Mouse (Mus musculus) embryonic facial prominence, embryonic 10.5 days (tissue): ENCODE results near the gene Trip10. TPM values are rescaled to one million over a fixed set of nuclear protein-coding genes. Genes with fewer than 3 reads are reported as not detected.
"Not testable (repeated sequence)": the region's sequence is repeated elsewhere in the genome, so short reads cannot be mapped to it uniquely, and the experiment has no call there.

Source experiments
- DNase-seq: peaks from one replicate; pipeline ENCODE4 v3.0.0-alpha.2; 2017; ENCODE audit warnings: low spot score
- H3K27ac ChIP-seq: fragments of 300-500 bp; sonication (generic); replicated peaks from 2 replicates; pipeline ENCODE4 v1.5.1; 2016; ENCODE audit warnings: mild to moderate bottlenecking
- H3K27me3 ChIP-seq: fragments of 300-500 bp; sonication (generic); replicated peaks from 2 replicates; pipeline ENCODE4 v1.6.1; 2016; ENCODE audit warnings: low read depth, mild to moderate bottlenecking; ENCODE audit not compliant: poor library complexity, severe bottlenecking
- H3K36me3 ChIP-seq: fragments of 300-500 bp; sonication (generic); replicated peaks from 2 replicates; pipeline ENCODE4 v1.6.1; 2016; ENCODE audit warnings: mild to moderate bottlenecking, moderate library complexity
- H3K4me1 ChIP-seq: fragments of 300-500 bp; sonication (generic); 2 replicates; pipeline ENCODE4 v1.6.1; 2016
- H3K4me3 ChIP-seq: fragments of 300-500 bp; sonication (generic); 2 replicates; pipeline ENCODE4 v1.5.1; 2016; ENCODE audit warnings: mild to moderate bottlenecking, moderate library complexity
- H3K9me3 ChIP-seq: fragments of 300-500 bp; sonication (generic); 2 replicates; pipeline ENCODE4 v1.6.1; 2016; ENCODE audit warnings: mild to moderate bottlenecking
- WGBS: fragments of 180-500 bp; shearing (Covaris S2); methylation state at CpG from one replicate; pipeline ENCODE4 v1.1.7; 2016; 5-methylcytosine and 5-hydroxymethylcytosine counted together
- polyA plus RNA-seq: library from polyadenylated mRNA; unstranded; fragments of >200 nt; fragmentation: Nextera tagmentation; extraction: Ambion mirVana; gene quantifications from 2 replicates; pipeline ENCODE4 v1.2.1, GENCODE M21; 2016

The Trip10 gene
- polyA plus RNA-seq, 1 experiment from 2014 or later = 37.4 TPM

GRCm38 (mm10) chr17:57275997-57276351 is 26.7 kb downstream of the Trip10 start:
- H3K9me3 ChIP-seq = no peaks in the 10 kb centered on the region
- H3K36me3 ChIP-seq = no peaks in the 10 kb centered on the region
- H3K27me3 ChIP-seq = peaks cover 64% of the 10 kb centered on the region
- no peak overlapping the region for H3K27ac ChIP-seq
- H3K4me3 ChIP-seq = peak overlapping the region; percentile 58
- H3K4me1 ChIP-seq = peaks cover 17% of the 10 kb centered on the region
- WGBS = 4% methylated on average over 13 of the region's 13 CpGs
- peak; percentile 27 for DNase-seq

- Histone ChIP-seq H3K4me1 (peaks cover 17% of the 10 kb centered on the region), H3K27me3 (peaks cover 63% of the 10 kb centered on the region), H3K9me3 (no peaks in the 10 kb centered on the region), H3K27ac (no peak overlapping the region), H3K36me3 (no peaks in the 10 kb centered on the region), H3K4me3 (peak overlapping the region; percentile 58)
- DNase-seq = peak; percentile 79
- 2% methylated on average over 20 of the region's 20 CpGs for WGBS
Observed at GRCm38 (mm10) chr17:57276634-57277121, 27.4 kb downstream of the Trip10 start.

- DNase-seq, H3K9me3 ChIP-seq, H3K27ac ChIP-seq, H3K4me3 ChIP-seq, H3K36me3 ChIP-seq: not testable (repeated sequence)
- Histone ChIP-seq H3K4me1 (peaks cover 17% of the 10 kb centered on the region), H3K27me3 (peaks cover 55% of the 10 kb centered on the region)
- 86% methylated on average over 5 of the region's 5 CpGs for WGBS
Observed at GRCm38 (mm10) chr17:57277598-57278261, 28.5 kb downstream of the Trip10 start.

GRCm38 (mm10) chr17:57278537-57278936 is 29.3 kb downstream of the Trip10 start:
- H3K4me1 ChIP-seq = peaks cover 17% of the 10 kb centered on the region
- H3K36me3 ChIP-seq = no peaks in the 10 kb centered on the region
- 79% methylated on average over 2 of the region's 2 CpGs for WGBS
- no peak overlapping the region for H3K27ac ChIP-seq
- H3K4me3 ChIP-seq = no peak overlapping the region
- no peak for DNase-seq
- no peaks in the 10 kb centered on the region for H3K9me3 ChIP-seq
- peaks cover 47% of the 10 kb centered on the region for H3K27me3 ChIP-seq

- no peak within 1 kb of the TSS for H3K4me3 ChIP-seq
- 68% methylated on average over 26 of the region's 26 CpGs for WGBS
- H3K27me3 ChIP-seq = peaks cover 42% of the 10 kb centered on the region
- no peak within 1 kb of the TSS for H3K27ac ChIP-seq
- no peaks in the 10 kb centered on the region for H3K36me3 ChIP-seq
- H3K9me3 ChIP-seq = no peaks in the 10 kb centered on the region
- DNase-seq = no peak
- peaks cover 17% of the 10 kb centered on the region for H3K4me1 ChIP-seq
Observed at GRCm38 (mm10) chr17:57278943-57279590, 29.8 kb downstream of the Trip10 start, which contains the start of gene Vav1. TSS of gene Vav1 (plus strand) at chr17:57279100.

GRCm38 (mm10) chr17:57279591-57280224 is 30.5 kb downstream of the Trip10 start:
- Histone ChIP-seq H3K4me1 (peaks cover 16% of the 10 kb centered on the region), H3K36me3 (no peaks in the 10 kb centered on the region), H3K27me3 (peaks cover 35% of the 10 kb centered on the region), H3K9me3 (no peaks in the 10 kb centered on the region), H3K4me3 (no peak overlapping the region), H3K27ac (no peak overlapping the region)
- no peak for DNase-seq
- 59% methylated on average over 9 of the region's 9 CpGs for WGBS

GRCm38 (mm10) chr17:57280411-57280810 is 31.2 kb downstream of the Trip10 start:
- H3K36me3 ChIP-seq = no peaks in the 10 kb centered on the region
- WGBS = 82% methylated on average over 3 of the region's 3 CpGs

GRCm38 (mm10) chr17:57283906-57284305 is 34.7 kb downstream of the Trip10 start:
- Histone ChIP-seq H3K36me3 (no peaks in the 10 kb centered on the region), H3K27ac (no peak overlapping the region), H3K27me3 (peaks cover 9% of the 10 kb centered on the region), H3K4me3 (no peak overlapping the region), H3K9me3 (no peaks in the 10 kb centered on the region), H3K4me1 (no peaks in the 10 kb centered on the region)
- WGBS = 77% methylated on average over 5 of the region's 5 CpGs
- DNase-seq = no peak

More at GRCm38 (mm10) chr17:57280411-57280810, 31.2 kb downstream of the Trip10 start:
- Histone ChIP-seq H3K27ac (no peak overlapping the region), H3K9me3 (no peaks in the 10 kb centered on the region), H3K27me3 (peaks cover 28% of the 10 kb centered on the region), H3K4me3 (no peak overlapping the region), H3K4me1 (peaks cover 9% of the 10 kb centered on the region)
- DNase-seq = no peak

GRCm38 (mm10) chr17:57285077-57285476 is 35.8 kb downstream of the Trip10 start:
- no peaks in the 10 kb centered on the region for H3K27me3 ChIP-seq
- no peak overlapping the region for H3K4me3 ChIP-seq
- H3K9me3 ChIP-seq = 0 out of 2 replicates have a peak, but pooled peaks cover 2% of the 10 kb centered on the region
- no peaks in the 10 kb centered on the region for H3K36me3 ChIP-seq
- H3K27ac ChIP-seq = no peak overlapping the region
- DNase-seq = no peak
- 72% methylated on average over 2 of the region's 2 CpGs for WGBS
- H3K4me1 ChIP-seq = no peaks in the 10 kb centered on the region

- 84% methylated on average over 8 of the region's 8 CpGs for WGBS
- no peak for DNase-seq
- Histone ChIP-seq H3K9me3 (0 out of 2 replicates have a peak, but pooled peaks cover 2% of the 10 kb centered on the region), H3K27me3 (no peaks in the 10 kb centered on the region), H3K4me1 (no peaks in the 10 kb centered on the region), H3K4me3 (no peak overlapping the region), H3K36me3 (no peaks in the 10 kb centered on the region), H3K27ac (no peak overlapping the region)
Observed at GRCm38 (mm10) chr17:57286718-57287355, 37.6 kb downstream of the Trip10 start.

- no peaks in the 10 kb centered on the region for H3K27me3 ChIP-seq
- WGBS = 93% methylated on average over 5 of the region's 5 CpGs
- no peak overlapping the region for H3K27ac ChIP-seq
- H3K9me3 ChIP-seq = 0 out of 2 replicates have a peak, but pooled peaks cover 2% of the 10 kb centered on the region
- no peaks in the 10 kb centered on the region for H3K4me1 ChIP-seq
- DNase-seq = no peak
- H3K36me3 ChIP-seq = no peaks in the 10 kb centered on the region
- no peak overlapping the region for H3K4me3 ChIP-seq
Observed at GRCm38 (mm10) chr17:57289252-57289651, 40.0 kb downstream of the Trip10 start.

- 0 out of 2 replicates have a peak, but pooled peaks cover 2% of the 10 kb centered on the region for H3K9me3 ChIP-seq
- H3K4me1 ChIP-seq = no peaks in the 10 kb centered on the region
- no peaks in the 10 kb centered on the region for H3K27me3 ChIP-seq
- no peaks in the 10 kb centered on the region for H3K36me3 ChIP-seq
- no peak overlapping the region for H3K4me3 ChIP-seq
- 88% methylated on average over 9 of the region's 9 CpGs for WGBS
- no peak overlapping the region for H3K27ac ChIP-seq
- no peak for DNase-seq
Observed at GRCm38 (mm10) chr17:57290001-57290670, 40.9 kb downstream of the Trip10 start.
